Mouse (Mus musculus) liver, embryonic 14.5 days (tissue): ENCODE measurements around the gene Vwa7. TPM values are rescaled to one million over a fixed set of nuclear protein-coding genes. Genes with fewer than 3 reads are reported as not detected.
"Not testable (repeated sequence)": the region's sequence is repeated elsewhere in the genome, so short reads cannot be mapped to it uniquely, and the experiment has no call there.

Experiments
- ATAC-seq: fragments of 200-750 bp; cut with Nextera tagmentation; 2 replicates; pipeline ENCODE4 v1.8.0; 2017; ENCODE audit warnings: moderate number of reproducible peaks, mild to moderate bottlenecking, moderate library complexity; ENCODE audit not compliant: insufficient read depth
- DNase-seq, 3 experiments: peaks; one replicate each; pipeline ENCODE4 v3.0.0-alpha.2; 2012 to 2013; ENCODE audit warnings: low read depth in 3 of 3, low spot score in 3 of 3
- H3K27ac ChIP-seq: fragments of 300-500 bp; sonication (generic); 2 replicates; pipeline ENCODE4 v1.5.1; 2014; ENCODE audit warnings: moderate library complexity, mild to moderate bottlenecking, control low read depth, inconsistent platforms
- H3K27me3 ChIP-seq: fragments of 300-500 bp; sonication (generic); 2 replicates; pipeline ENCODE4 v1.6.1; 2014; ENCODE audit warnings: mild to moderate bottlenecking, low read length, moderate library complexity; ENCODE audit not compliant: control insufficient read depth, insufficient read depth
- H3K36me3 ChIP-seq: fragments of 300-500 bp; sonication (generic); replicated peaks from 2 replicates; pipeline ENCODE4 v1.6.1; 2014; ENCODE audit warnings: low read depth; ENCODE audit not compliant: control insufficient read depth, insufficient read depth
- H3K4me1 ChIP-seq, 2 experiments: fragments of 200-500 bp in 1 of 2; fragments of 300-500 bp in 1 of 2; sonication (generic) in 1 of 2; replicated peaks; 2 replicates each; pipeline ENCODE4 v1.6.1; 2012 to 2014; ENCODE audit warnings: antibody characterized with exemption in 1 of 2, inconsistent platforms in 1 of 2, low read length in 1 of 2; ENCODE audit not compliant: control insufficient read depth in 2 of 2, insufficient read depth in 2 of 2
- H3K4me2 ChIP-seq: fragments of 300-500 bp; sonication (generic); 2 replicates; pipeline ENCODE4 v1.6.1; 2014; ENCODE audit warnings: low read depth, mild to moderate bottlenecking, control low read depth, moderate library complexity
- H3K4me3 ChIP-seq, 2 experiments: fragments of 200-500 bp in 1 of 2; fragments of 300-500 bp in 1 of 2; sonication (generic) in 1 of 2; 2 replicates each; pipeline ENCODE4 v1.5.1; 2012 to 2014; ENCODE audit warnings: low read depth in 2 of 2, low read length in 2 of 2, mild to moderate bottlenecking in 2 of 2, control low read depth in 1 of 2, inconsistent platforms in 1 of 2, moderate library complexity in 1 of 2; ENCODE audit not compliant: insufficient read depth in 1 of 2
- H3K9ac ChIP-seq: fragments of 300-500 bp; sonication (generic); replicated peaks from 2 replicates; pipeline ENCODE4 v1.6.1; 2014; ENCODE audit warnings: mild to moderate bottlenecking, control low read depth, moderate library complexity
- H3K9me3 ChIP-seq: fragments of 300-500 bp; sonication (generic); 2 replicates; pipeline ENCODE4 v1.6.1; 2016; ENCODE audit warnings: low read length, mixed read lengths; ENCODE audit not compliant: control insufficient read depth
- CTCF ChIP-seq: IDR thresholded peaks from 2 replicates; pipeline ENCODE4 v1.5.1; 2016; ENCODE audit warnings: antibody characterized with exemption, low read depth, control low read depth
- EP300 ChIP-seq: IDR thresholded peaks from 2 replicates; pipeline ENCODE4 v1.6.1; 2016; ENCODE audit warnings: antibody characterized with exemption, low read depth
- WGBS: fragments of 180-500 bp; shearing (Covaris S2); extraction: QIAGEN DNeasy Blood & Tissue Kit; methylation state at CpG from one replicate; pipeline ENCODE4 v1.1.7; 2014; ENCODE audit not compliant: insufficient replicate concordance; 5-methylcytosine and 5-hydroxymethylcytosine counted together
- polyA plus RNA-seq, 2 experiments: library from polyadenylated mRNA; depleted of rRNA in 1 of 2; stranded (reverse) in 1 of 2; unstranded in 1 of 2; fragments of >200 nt; fragmentation: Nextera tagmentation in 1 of 2; extraction: Ambion mirVana in 1 of 2; gene quantifications; 2 replicates each; pipeline versions ENCODE4 v1.2.1 to v1.2.3; 2012 to 2014

The Vwa7 gene
- polyA plus RNA-seq, 2 experiments, result 0.18 TPM; not detected in 1

DNA sequence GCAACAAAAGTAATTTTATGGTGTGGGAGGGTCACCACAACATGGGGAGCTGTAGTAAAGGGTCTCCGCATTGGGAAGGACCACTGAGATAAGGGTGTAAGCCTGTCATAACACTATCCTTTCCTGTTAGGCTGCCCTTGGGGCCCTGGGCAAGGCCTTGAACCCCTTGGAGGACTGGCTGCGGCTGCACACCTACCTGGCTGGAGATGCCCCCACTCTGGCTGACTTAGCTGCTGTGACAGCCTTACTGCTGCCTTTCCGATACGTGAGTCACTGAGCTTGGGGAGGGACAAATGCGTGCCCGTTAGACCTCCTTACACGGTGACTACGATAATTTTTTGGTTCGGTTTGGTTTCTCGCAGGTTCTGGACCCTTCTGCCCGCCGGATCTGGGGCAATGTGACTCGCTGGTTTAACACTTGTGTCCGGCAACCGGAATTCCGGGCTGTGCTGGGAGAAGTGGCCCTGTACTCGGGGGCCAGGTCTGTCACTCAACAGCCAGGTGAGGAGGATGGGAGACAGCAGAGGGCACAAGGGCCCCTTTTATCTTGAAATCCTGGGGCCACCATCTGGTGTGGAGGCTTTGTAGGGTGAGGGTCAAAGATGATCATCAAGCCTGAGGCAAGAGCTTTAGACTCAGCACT is 12.2 kb upstream of the Vwa7 start:
- no peak for DNase-seq
- Histone ChIP-seq H3K4me3 (no peak overlapping the region), H3K27ac (no peak overlapping the region), H3K4me2 (peak overlapping the region; percentile 88), H3K9me3 (no peaks in the 10 kb centered on the region), H3K9ac (no peak overlapping the region), H3K27me3 (no peaks in the 10 kb centered on the region), H3K4me1 (peaks cover 15 to 23% of the 10 kb centered on the region in 2 experiments), H3K36me3 (peaks cover 45% of the 10 kb centered on the region)
- TF ChIP-seq CTCF, result no peak
- TF ChIP-seq EP300, result no peak
- ATAC-seq, result no peak
- 85% methylated on average over 17 of the region's 17 CpGs for WGBS

DNA sequence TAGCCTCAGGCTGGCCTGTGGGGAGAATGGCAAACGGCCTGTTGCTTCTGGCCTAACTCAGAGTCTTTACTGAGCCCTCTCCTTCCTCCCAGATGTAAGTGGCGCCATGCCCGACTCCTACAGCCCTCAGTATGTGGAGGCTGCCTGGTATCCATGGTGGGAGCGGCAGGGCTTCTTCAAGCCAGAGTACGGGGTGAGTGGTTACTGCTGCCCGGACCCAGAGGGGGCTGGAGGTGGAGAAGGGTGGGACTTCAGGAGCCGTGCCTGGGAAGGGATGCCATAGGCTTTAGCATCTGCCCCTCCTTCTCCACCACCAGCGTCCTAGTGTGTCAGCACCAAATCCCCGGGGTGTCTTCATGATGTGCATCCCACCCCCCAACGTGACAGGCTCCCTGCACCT is 11.2 kb upstream of the Vwa7 start:
- ATAC-seq (no peak), DNase-seq (no peak)
- Histone ChIP-seq H3K36me3 (peaks cover 53% of the 10 kb centered on the region), H3K27ac (no peak overlapping the region), H3K4me1 (peaks cover 14 to 21% of the 10 kb centered on the region in 2 experiments), H3K27me3 (no peaks in the 10 kb centered on the region), H3K4me2 (no peak overlapping the region), H3K9ac (no peak overlapping the region), H3K9me3 (no peaks in the 10 kb centered on the region), H3K4me3 (no peak overlapping the region)
- TF ChIP-seq CTCF (no peak), EP300 (no peak)
- WGBS, result 84% methylated on average over 10 of the region's 10 CpGs

DNA sequence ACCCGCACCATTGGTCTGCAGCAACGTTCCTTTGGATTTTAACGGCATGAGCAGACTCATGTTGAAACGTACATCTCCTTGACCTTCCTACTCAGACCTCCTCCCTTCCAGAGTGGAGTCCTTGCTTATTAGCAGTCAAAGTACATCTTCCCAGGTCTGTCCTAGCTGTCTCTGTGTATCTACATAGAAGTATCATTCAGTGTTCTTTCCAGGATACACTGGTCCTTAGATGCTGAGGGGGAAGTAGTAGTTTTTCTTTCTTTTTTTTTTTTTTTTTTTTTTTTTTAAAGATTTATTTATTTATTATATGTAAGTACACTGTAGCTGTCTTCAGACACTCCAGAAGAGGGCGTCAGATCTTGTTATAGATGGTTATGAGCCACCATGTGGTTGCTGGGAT is 10.5 kb upstream of the Vwa7 start:
- H3K9ac ChIP-seq, H3K27ac ChIP-seq, H3K9me3 ChIP-seq, DNase-seq, H3K27me3 ChIP-seq, ATAC-seq, H3K4me3 ChIP-seq, H3K4me2 ChIP-seq: not testable (repeated sequence)
- Histone ChIP-seq H3K4me1 (peaks cover 14 to 21% of the 10 kb centered on the region in 2 experiments), H3K36me3 (peaks cover 61% of the 10 kb centered on the region)
- 92% methylated on average over 4 of the region's 5 CpGs for WGBS

DNA sequence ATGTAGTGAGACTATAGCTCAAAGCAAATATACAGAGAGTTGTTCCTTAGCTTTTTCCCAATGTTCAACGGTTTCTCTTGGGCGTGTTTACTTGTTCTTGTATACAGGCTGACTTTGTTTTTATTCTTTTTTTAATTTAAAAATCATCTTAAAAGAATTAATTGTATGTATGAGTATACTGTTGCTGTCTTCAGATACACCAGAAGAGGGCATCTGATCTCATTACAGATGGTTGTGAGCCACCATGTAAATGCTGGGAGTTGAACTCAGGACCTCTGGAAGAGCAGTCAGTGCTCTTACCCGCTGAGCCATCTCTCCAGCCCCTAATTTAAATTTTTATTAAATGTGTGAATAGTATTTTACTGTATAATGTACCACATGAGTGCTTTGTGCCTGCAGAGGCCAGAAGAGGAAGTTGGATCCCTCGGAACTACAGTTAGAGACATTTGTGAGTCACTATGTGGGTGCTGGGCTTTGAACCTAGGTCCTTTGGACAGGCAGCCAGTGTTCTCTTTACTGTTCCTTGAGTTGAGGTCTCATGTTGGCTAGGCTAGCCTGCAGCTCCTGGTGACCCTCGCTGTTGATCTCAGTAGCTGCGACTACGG is 8.9 kb upstream of the Vwa7 start:
- no peak for DNase-seq
- Histone ChIP-seq H3K9ac (no peak overlapping the region), H3K4me3 (no peak overlapping the region), H3K9me3 (no peaks in the 10 kb centered on the region), H3K4me2 (no peak overlapping the region), H3K27ac (no peak overlapping the region), H3K27me3 (no peaks in the 10 kb centered on the region), H3K4me1 (peaks cover 14 to 17% of the 10 kb centered on the region in 2 experiments), H3K36me3 (peaks cover 76% of the 10 kb centered on the region)
- ATAC-seq, result no peak
- 83% methylated on average over 7 of the region's 7 CpGs for WGBS
- no peak for TF ChIP-seq EP300
- peak; percentile 14; the same call in 1 of the 2 replicates for TF ChIP-seq CTCF

DNA sequence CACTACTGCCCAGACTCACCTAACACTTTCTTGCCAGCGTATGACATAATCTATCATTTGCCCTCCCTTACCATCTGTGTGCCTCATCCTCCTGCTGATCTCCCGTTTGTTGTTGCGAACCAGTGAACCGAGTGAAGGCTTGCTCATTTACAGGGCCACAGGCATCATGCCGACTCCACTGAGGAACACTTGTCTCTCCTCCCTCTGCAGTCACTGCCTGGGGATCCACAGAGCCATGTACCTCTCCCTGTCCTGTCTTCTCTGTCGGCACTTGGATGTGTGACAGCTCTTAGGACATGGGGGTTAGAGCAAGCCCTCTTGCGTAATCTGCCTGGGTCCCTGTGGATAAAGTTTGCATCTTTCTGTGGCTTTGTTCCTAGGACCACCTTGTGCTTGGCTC is 6.8 kb upstream of the Vwa7 start:
- no peaks in the 10 kb centered on the region for H3K27me3 ChIP-seq
- TF ChIP-seq CTCF (no peak), EP300 (no peak)
- 82% methylated on average over 7 of the region's 7 CpGs for WGBS
- no peaks in the 10 kb centered on the region for H3K4me1 ChIP-seq
- H3K27ac ChIP-seq, result no peak overlapping the region
- H3K4me3 ChIP-seq, result no peak overlapping the region
- no peaks in the 10 kb centered on the region for H3K9me3 ChIP-seq
- H3K36me3 ChIP-seq, result peaks cover 89% of the 10 kb centered on the region
- DNase-seq, result no peak
- no peak for ATAC-seq
- H3K9ac ChIP-seq, result no peak overlapping the region
- H3K4me2 ChIP-seq, result no peak overlapping the region
